Mouse (Mus musculus): ENCODE data around the gene Gm3336.

The Gm3336 gene

GRCm38 (mm10) chr8:70695318-70696018 is 22.9 kb upstream of the Gm3336 start:
- DNase-seq (ENCODE audit: low spot score) = no peak

- peak; percentile 79 for DNase-seq (ENCODE audit: low spot score)
Observed at GRCm38 (mm10) chr8:70696019-70696885, 22.1 kb upstream of the Gm3336 start.

- DNase-seq (ENCODE audit: low spot score) = no peak
Observed at GRCm38 (mm10) chr8:70696946-70697345, 21.4 kb upstream of the Gm3336 start.

GRCm38 (mm10) chr8:70697366-70698250 is 20.7 kb upstream of the Gm3336 start:
- DNase-seq (ENCODE audit: low spot score) = no peak

GRCm38 (mm10) chr8:70698310-70699109 is 19.8 kb upstream of the Gm3336 start, which contains the start of gene Jund:
Gene Jund, plus strand, starts transcription at chr8:70698949.
- peak; percentile 98 for DNase-seq (ENCODE audit: low spot score)

- peak; percentile 38 for DNase-seq (ENCODE audit: low spot score)
Observed at GRCm38 (mm10) chr8:70699116-70699833, 19.1 kb upstream of the Gm3336 start.

- peak; percentile 74 for DNase-seq (ENCODE audit: low spot score)
Observed at GRCm38 (mm10) chr8:70699834-70700554, 18.3 kb upstream of the Gm3336 start.

- peak; percentile 88 for DNase-seq (ENCODE audit: low spot score)
Observed at GRCm38 (mm10) chr8:70700555-70700922, 17.8 kb upstream of the Gm3336 start.

GRCm38 (mm10) chr8:70701048-70701981 is 17.0 kb upstream of the Gm3336 start:
- DNase-seq (ENCODE audit: low spot score) = no peak

- DNase-seq (ENCODE audit: low spot score) = no peak
Observed at GRCm38 (mm10) chr8:70701982-70702841, 16.1 kb upstream of the Gm3336 start.

GRCm38 (mm10) chr8:70702842-70703182 is 15.5 kb upstream of the Gm3336 start:
- DNase-seq (ENCODE audit: low spot score) = peak; percentile 54

- no peak for DNase-seq (ENCODE audit: low spot score)
Observed at GRCm38 (mm10) chr8:70703287-70703686, 15.1 kb upstream of the Gm3336 start, which contains the start of gene Iqcn. Gene Iqcn, plus strand, starts transcription at chr8:70703457.

- DNase-seq (ENCODE audit: low spot score) = no peak
Observed at GRCm38 (mm10) chr8:70708281-70708680, 10.1 kb upstream of the Gm3336 start.

GRCm38 (mm10) chr8:70709794-70710193 is 8.5 kb upstream of the Gm3336 start:
- no peak for DNase-seq (ENCODE audit: low spot score)

GRCm38 (mm10) chr8:70710296-70710695 is 8.0 kb upstream of the Gm3336 start:
- DNase-seq (ENCODE audit: low spot score) = no peak

GRCm38 (mm10) chr8:70711041-70711440 is 7.3 kb upstream of the Gm3336 start:
- no peak for DNase-seq (ENCODE audit: low spot score)

- no peak for DNase-seq (ENCODE audit: low spot score)
Observed at GRCm38 (mm10) chr8:70713991-70714390, 4.4 kb upstream of the Gm3336 start.

- no peak for DNase-seq (ENCODE audit: low spot score)
Observed at GRCm38 (mm10) chr8:70715086-70715485, 3.3 kb upstream of the Gm3336 start.
